Mouse (Mus musculus): ENCODE results near the gene Idnk.

DNA sequence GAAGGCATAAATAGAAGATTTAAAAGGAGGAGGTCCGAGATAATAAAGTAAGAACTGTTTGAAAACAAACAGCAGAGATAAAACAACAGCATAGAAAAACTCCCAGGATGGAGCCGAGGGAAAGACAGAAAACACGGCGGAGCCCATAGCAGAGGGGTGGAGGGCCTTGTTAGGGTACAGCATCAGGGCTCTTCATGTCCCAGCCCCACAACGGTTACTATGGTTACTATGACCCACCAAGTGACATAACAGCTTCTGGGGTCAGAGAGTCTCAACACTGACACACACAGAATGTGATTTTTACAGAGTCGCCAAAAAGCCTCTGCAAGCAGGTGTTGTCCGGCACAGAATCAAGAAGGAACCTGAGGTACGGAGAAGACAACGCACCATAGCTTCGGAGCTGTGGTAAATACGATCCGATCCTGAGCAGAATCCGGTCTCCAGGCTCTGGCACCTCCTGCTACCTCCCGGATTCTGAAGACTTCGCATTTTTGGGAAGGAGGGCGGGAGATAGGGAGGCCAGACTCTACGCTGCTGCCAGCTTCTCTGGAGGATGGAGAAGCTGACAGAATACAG lies 9.1 kb upstream of the Idnk start:
- no peak for TF ChIP-seq CTCF (IDR thresholded peaks at IDR 0.05; ENCODE audit: low read depth)
- TF ChIP-seq EP300 (IDR thresholded peaks at IDR 0.05; ENCODE audit: low read depth): no peak
